Mouse (Mus musculus): ENCODE measurements around the gene Il10ra.

GRCm38 (mm10) chr9:45245432-45245831, 23.5 kb downstream of the Il10ra start:
- TF ChIP-seq CTCF (IDR thresholded peaks at IDR 0.05; ENCODE audit: insufficient read depth, low read depth, low read length) (no peak), POLR2A (IDR thresholded peaks at IDR 0.05; ENCODE audit: insufficient read depth, low read depth, low read length) (no peak)

Data from olfactory bulb, adult 2 months (tissue).